Mouse (Mus musculus): ENCODE measurements at regions not wholly inside any gene's neighbourhood (a gene's known extent, or its start where the extent isn't known, plus 50 kb on each side); places are given as distances from the start of the nearest gene placed in this dataset.

GRCm38 (mm10) chr7:115062817-115063216, 319.3 kb downstream of the Insc start:
- no peak for TF ChIP-seq POLR2A (IDR thresholded peaks at IDR 0.05; ENCODE audit: borderline replicate concordance, extremely low read depth, insufficient read depth, insufficient read length, poor library complexity, severe bottlenecking)
- no peak for TF ChIP-seq CTCF (IDR thresholded peaks at IDR 0.05; ENCODE audit: borderline replicate concordance, extremely low read depth, insufficient read depth, insufficient read length)

Measured in brain, embryonic 14.5 days (tissue).